In genomic region chr1:156024831-156025503, GRCm38 (mm10) we compare ENCODE assay signal across 21 mouse cellular contexts. TPM values are rescaled to one million over a fixed set of nuclear protein-coding genes. Genes with fewer than 3 reads are reported as not detected.
DNase-seq lines count a peak whose midpoint lies in the region; ATAC-seq lines count a peak whose summit lies in the region.
"Had no signal": no experiment of that assay in that cellular context is flagged by ENCODE, and none has a peak within 500 bp of the region (broad histone marks: within the 10 kb centered on the region; RNA-seq: fewer than 3 reads in every experiment).

No protein-coding gene starts in this region.

- H3K9ac ChIP-seq in liver, embryonic 13.5 days = no peak overlapping the region
- no peak overlapping the region for H3K9ac ChIP-seq in liver, embryonic 11.5 days (ENCODE audit: low read depth, low read length)
- no peak overlapping the region for H3K9ac ChIP-seq in forebrain, embryonic 15.5 days (replicated peaks)
- H3K9ac ChIP-seq: forebrain, embryonic 13.5 days; heart, embryonic 12.5 days; limb, embryonic 15.5 days had no signal

- H3K27me3 ChIP-seq in liver, embryonic 13.5 days = no peaks in the 10 kb centered on the region
- no peaks in the 10 kb centered on the region for H3K27me3 ChIP-seq in liver, embryonic 11.5 days (replicated peaks; ENCODE audit: control insufficient read depth, insufficient read depth, low read length)
- no peaks in the 10 kb centered on the region for H3K27me3 ChIP-seq in forebrain, embryonic 15.5 days
- H3K27me3 ChIP-seq in hindbrain, embryonic 10.5 days (ENCODE audit: insufficient read depth, poor library complexity, severe bottlenecking) = no peaks in the 10 kb centered on the region
- H3K27me3 ChIP-seq: forebrain, embryonic 13.5 days; heart, embryonic 12.5 days; limb, embryonic 15.5 days had no signal

- H3K4me3 ChIP-seq in liver, embryonic 13.5 days (replicated peaks) = no peak overlapping the region
- no peak overlapping the region for H3K4me3 ChIP-seq in liver, embryonic 11.5 days (ENCODE audit: low read depth, low read length)
- no peak overlapping the region for H3K4me3 ChIP-seq in forebrain, embryonic 15.5 days
- no peak overlapping the region for H3K4me3 ChIP-seq in hindbrain, embryonic 10.5 days
- H3K4me3 ChIP-seq: forebrain, embryonic 13.5 days; heart, embryonic 12.5 days; limb, embryonic 15.5 days had no signal

- 67% methylated on average over 8 of the region's 8 CpGs for WGBS in liver, embryonic 13.5 days (ENCODE audit: insufficient replicate concordance)
- WGBS in liver, embryonic 11.5 days = 75% methylated on average over 8 of the region's 8 CpGs
- 84% methylated on average over 8 of the region's 8 CpGs for WGBS in forebrain, embryonic 15.5 days
- WGBS in hindbrain, embryonic 10.5 days = 93% methylated on average over 8 of the region's 8 CpGs

- H3K27ac ChIP-seq in liver, embryonic 13.5 days = 0 out of 2 replicates have a peak overlapping the region, but pooled peaks have one; percentile 9
- H3K27ac ChIP-seq in liver, embryonic 11.5 days (ENCODE audit: low read depth, low read length) = no peak overlapping the region
- no peak overlapping the region for H3K27ac ChIP-seq in forebrain, embryonic 15.5 days (replicated peaks)
- H3K27ac ChIP-seq in hindbrain, embryonic 10.5 days = no peak overlapping the region
- H3K27ac ChIP-seq: forebrain, embryonic 13.5 days; hindbrain, postnatal 0 days; limb, embryonic 15.5 days; stomach, postnatal 0 days had no signal

- peak; percentile 94 for ATAC-seq in frontal cortex, adult (ENCODE audit: low TSS enrichment)
- no peak for ATAC-seq in liver, embryonic 13.5 days (ENCODE audit: low read depth)
- no peak for ATAC-seq in liver, embryonic 11.5 days (replicated peaks; ENCODE audit: low FRiP score)
- ATAC-seq in hematopoietic stem cell, adult 5-6 weeks (replicated peaks in 1 of 2; ENCODE audit: insufficient read depth in 1 of 2, low FRiP score in 2 of 2, low TSS enrichment in 1 of 2, low read depth in 1 of 2, poor library complexity in 2 of 2, severe bottlenecking in 2 of 2) = peak; percentile 59 to 77; a peak in 3 of 4 replicates
- peak; percentile 78 for ATAC-seq in monocyte, adult 5-6 weeks (replicated peaks; ENCODE audit: insufficient number of reproducible peaks, low FRiP score, low TSS enrichment, poor library complexity, severe bottlenecking)
- no peak for ATAC-seq in forebrain, embryonic 15.5 days (replicated peaks)
- ATAC-seq: forebrain, embryonic 13.5 days; hindbrain, postnatal 0 days; lung, postnatal 0 days had no signal

- peaks cover 45% of the 10 kb centered on the region for H3K36me3 ChIP-seq in liver, embryonic 13.5 days
- peaks cover 14% of the 10 kb centered on the region; the same call in 1 of the 2 replicates for H3K36me3 ChIP-seq in liver, embryonic 11.5 days (ENCODE audit: control insufficient read depth, insufficient read depth, low read length)
- H3K36me3 ChIP-seq in forebrain, embryonic 15.5 days = peaks cover 33% of the 10 kb centered on the region
- peaks cover 79% of the 10 kb centered on the region for H3K36me3 ChIP-seq in hindbrain, embryonic 10.5 days

- no peak for DNase-seq in frontal cortex, postnatal 14 days (ENCODE audit: low spot score in 2 of 2)
- no peak for DNase-seq in liver, embryonic 13.5 days
- DNase-seq in liver, embryonic 11.5 days (ENCODE audit: low spot score) = no peak
- no peak for DNase-seq in hindbrain, embryonic 10.5 days (ENCODE audit: low spot score)
- DNase-seq: cerebellum, adult 11 months; cerebellum, postnatal 25 days; gastrocnemius, postnatal 14 days; kidney, adult 2 months; kidney, postnatal 25 days; midbrain, embryonic 14.5 days; thymus, postnatal 14 days had no signal

- H3K4me2 ChIP-seq in liver, embryonic 13.5 days = no peak overlapping the region
- H3K4me2 ChIP-seq in liver, embryonic 11.5 days = no peak overlapping the region
- no peak overlapping the region for H3K4me2 ChIP-seq in forebrain, embryonic 15.5 days (replicated peaks)
- H3K4me2 ChIP-seq: forebrain, embryonic 13.5 days; heart, embryonic 12.5 days; limb, embryonic 15.5 days had no signal

- H3K4me1 ChIP-seq in liver, embryonic 13.5 days (replicated peaks) = 0 out of 2 replicates have a peak, but pooled peaks cover 2% of the 10 kb centered on the region
- no peaks in the 10 kb centered on the region for H3K4me1 ChIP-seq in liver, embryonic 11.5 days (replicated peaks; ENCODE audit: control insufficient read depth, insufficient read depth, low read length)
- H3K4me1 ChIP-seq in forebrain, embryonic 15.5 days = no peaks in the 10 kb centered on the region
- no peaks in the 10 kb centered on the region for H3K4me1 ChIP-seq in hindbrain, embryonic 10.5 days (replicated peaks)
- H3K4me1 ChIP-seq: forebrain, embryonic 13.5 days; heart, embryonic 12.5 days; limb, embryonic 15.5 days had no signal

- H3K9me3 ChIP-seq in liver, embryonic 13.5 days (replicated peaks) = no peaks in the 10 kb centered on the region
- no peaks in the 10 kb centered on the region for H3K9me3 ChIP-seq in liver, embryonic 11.5 days (ENCODE audit: control insufficient read depth, low read length)
- H3K9me3 ChIP-seq in forebrain, embryonic 15.5 days = no peaks in the 10 kb centered on the region
- H3K9me3 ChIP-seq in hindbrain, embryonic 10.5 days = no peaks in the 10 kb centered on the region
- H3K9me3 ChIP-seq: forebrain, embryonic 13.5 days; heart, embryonic 12.5 days; limb, embryonic 15.5 days had no signal

RNA-seq across cellular contexts. Expression of gene Tor1aip2, which starts 10.2 kb away (rescaled TPM):
- 47.9 and 58.5 TPM in 2 replicates for polyA plus RNA-seq in liver, embryonic 13.5 days (2015; fragmentation: Nextera tagmentation; extraction: Ambion mirVana)
- polyA plus RNA-seq in liver, embryonic 11.5 days (2014; fragmentation: Nextera tagmentation; extraction: Ambion mirVana) = 92.8 and 104 TPM in 2 replicates
- 65.9 and 81.2 TPM in 2 replicates for total RNA-seq in hematopoietic stem cell, adult 5-6 weeks (2017)
- 43.7 to 58.5 TPM (median 52.0 TPM) in 3 replicates for total RNA-seq in monocyte, adult 5-6 weeks (2017)
- polyA plus RNA-seq in forebrain, embryonic 15.5 days (2015; fragmentation: Nextera tagmentation; extraction: Ambion mirVana) = 69.7 and 73.6 TPM in 2 replicates
- 94.6 and 104 TPM in 2 replicates for polyA plus RNA-seq in hindbrain, embryonic 10.5 days (2016; fragmentation: Nextera tagmentation; extraction: Ambion mirVana)

RNA-seq across cellular contexts. Expression of gene Tor1aip1, which starts 11.3 kb away (rescaled TPM):
- polyA plus RNA-seq in liver, embryonic 13.5 days (2015; fragmentation: Nextera tagmentation; extraction: Ambion mirVana) = 25.9 and 29.6 TPM in 2 replicates
- polyA plus RNA-seq in liver, embryonic 11.5 days (2014; fragmentation: Nextera tagmentation; extraction: Ambion mirVana) = 29.3 and 31.7 TPM in 2 replicates
- total RNA-seq in hematopoietic stem cell, adult 5-6 weeks (2017) = 25.0 and 32.0 TPM in 2 replicates
- 86.4 to 108 TPM (median 91.2 TPM) in 3 replicates for total RNA-seq in monocyte, adult 5-6 weeks (2017)
- polyA plus RNA-seq in forebrain, embryonic 15.5 days (2015; fragmentation: Nextera tagmentation; extraction: Ambion mirVana) = 24.9 and 25.2 TPM in 2 replicates
- 34.5 and 41.9 TPM in 2 replicates for polyA plus RNA-seq in hindbrain, embryonic 10.5 days (2016; fragmentation: Nextera tagmentation; extraction: Ambion mirVana)

RNA-seq across cellular contexts. Expression of gene Cep350, which starts 51.9 kb away (rescaled TPM):
- polyA plus RNA-seq in liver, embryonic 13.5 days (2015; fragmentation: Nextera tagmentation; extraction: Ambion mirVana) = 5.0 TPM in 2 replicates
- polyA plus RNA-seq in liver, embryonic 11.5 days (2014; fragmentation: Nextera tagmentation; extraction: Ambion mirVana) = 4.9 and 5.6 TPM in 2 replicates
- total RNA-seq in hematopoietic stem cell, adult 5-6 weeks (2017) = 57.5 and 62.0 TPM in 2 replicates
- 70.9 to 115 TPM (median 84.4 TPM) in 3 replicates for total RNA-seq in monocyte, adult 5-6 weeks (2017)
- 10.7 and 12.3 TPM in 2 replicates for polyA plus RNA-seq in forebrain, embryonic 15.5 days (2015; fragmentation: Nextera tagmentation; extraction: Ambion mirVana)
- 6.5 and 7.0 TPM in 2 replicates for polyA plus RNA-seq in hindbrain, embryonic 10.5 days (2016; fragmentation: Nextera tagmentation; extraction: Ambion mirVana)

Comparison
In these comparisons a context has a peak if more than half of its experiments do, and no peak if none do; other contexts are left out.
1. ATAC-seq: peak in frontal cortex, adult (single experiment), hematopoietic stem cell, adult 5-6 weeks (2 of 2) and monocyte, adult 5-6 weeks (single experiment); none in liver, embryonic 13.5 days (single experiment), liver, embryonic 11.5 days (single experiment) and forebrain, embryonic 15.5 days (single experiment).